Mouse (Mus musculus) lung, postnatal 36 days (tissue): Measurements from ENCODE around the gene BC030867.
A peak's percentile ranks its signal among the peaks of the same experiment; 100 is the strongest.

ENCODE experiments used
- DNase-seq: peaks from one replicate; pipeline ENCODE4 v3.0.0; 2022; ENCODE audit warnings: mixed read lengths

BC030867 gene

DNA sequence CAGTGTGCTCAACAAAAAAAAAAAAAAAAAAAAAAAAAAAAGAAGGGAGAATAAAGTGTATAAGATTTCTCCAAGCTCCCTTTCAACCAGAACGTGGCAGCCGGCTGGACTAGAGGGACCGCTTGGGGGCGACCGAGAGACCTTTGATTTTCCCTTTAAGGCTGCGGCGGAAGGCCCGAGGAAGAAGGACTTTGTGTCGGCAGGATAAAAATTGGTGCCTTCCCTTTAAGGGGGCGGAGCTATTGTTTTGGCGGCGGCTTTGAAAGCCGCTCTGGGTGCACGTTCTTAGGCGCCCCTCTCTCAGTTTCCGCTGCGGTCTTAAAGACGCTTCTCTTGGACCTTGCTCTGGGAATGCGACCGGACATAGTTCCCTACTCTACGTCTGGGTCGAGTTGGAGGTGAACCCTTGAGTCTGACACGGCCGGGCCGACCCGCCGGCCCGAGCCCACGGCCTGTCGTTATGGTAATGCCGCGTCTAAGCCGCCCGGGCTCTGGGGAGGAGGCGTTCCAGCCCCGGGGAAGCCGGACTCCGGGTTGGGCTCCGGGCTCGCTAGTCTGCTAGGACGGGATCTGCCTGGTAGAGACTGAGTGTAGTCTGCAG, at the start of gene BC030867:
BC030867 (plus strand) TSS at position 253 of the 601 bp plus-strand sequence.
- DNase-seq, result peak; percentile 97

DNA sequence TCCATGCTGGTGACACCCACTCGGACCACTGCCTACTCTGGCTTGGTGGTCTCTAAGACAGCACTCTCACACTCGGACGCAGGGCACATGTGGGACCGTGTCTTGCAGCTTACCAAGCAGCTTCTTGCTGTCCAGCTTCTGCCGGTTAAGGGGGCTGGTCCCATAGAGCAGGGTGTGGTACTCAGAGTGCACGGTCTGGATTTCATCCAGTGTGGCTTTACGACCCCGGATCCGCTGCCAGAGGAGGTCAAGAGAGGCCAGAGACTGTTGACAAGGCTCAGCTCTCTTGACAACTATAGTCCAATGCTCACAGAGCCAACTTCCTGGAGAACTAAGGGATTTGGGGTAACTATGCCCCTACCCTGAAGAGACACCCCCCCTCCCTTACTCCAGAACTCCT, 48.8 kb upstream of the BC030867 start:
- no peak for DNase-seq

DNA sequence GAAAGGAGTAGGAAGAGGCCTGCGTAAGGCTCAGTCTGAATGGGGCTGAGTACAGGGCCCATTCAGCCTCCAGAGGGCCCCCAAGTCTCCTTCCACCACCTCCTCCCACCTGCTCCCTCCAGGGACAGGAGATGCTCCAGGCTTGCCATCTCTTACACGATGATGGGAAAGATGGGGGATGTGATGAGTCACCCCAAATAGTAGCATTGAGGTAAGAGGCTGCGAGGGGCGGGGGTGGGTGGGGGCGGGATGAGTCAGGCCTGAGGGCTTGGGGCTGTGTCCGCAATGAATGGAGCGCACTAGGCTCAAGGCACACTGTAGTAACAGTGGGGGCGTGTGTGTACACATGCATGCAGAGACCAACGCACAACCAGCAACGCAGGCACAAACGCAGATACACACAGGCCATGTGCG, 47.3 kb upstream of the BC030867 start:
- no peak for DNase-seq

DNA sequence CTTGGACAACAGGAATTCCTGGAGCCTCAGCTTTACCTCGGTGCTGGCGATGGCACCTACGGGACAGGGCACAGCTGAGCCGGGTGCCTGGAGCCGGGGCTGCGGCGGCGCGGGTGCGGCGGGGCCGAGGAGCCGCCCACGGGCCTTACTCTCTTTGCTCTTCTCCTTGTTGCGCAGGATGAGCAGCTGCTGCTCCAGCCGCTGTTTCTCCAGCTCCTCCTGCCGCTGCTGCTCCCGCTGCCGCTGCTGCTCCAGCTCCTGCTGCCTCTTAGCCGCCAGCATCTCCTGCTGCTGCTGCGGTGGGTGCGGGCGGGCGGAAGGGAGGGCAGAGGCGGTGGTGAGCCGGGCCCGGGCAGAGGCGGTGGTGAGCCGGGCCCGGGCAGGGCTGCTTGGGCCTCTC, 42.2 kb upstream of the BC030867 start:
- no peak for DNase-seq

DNA sequence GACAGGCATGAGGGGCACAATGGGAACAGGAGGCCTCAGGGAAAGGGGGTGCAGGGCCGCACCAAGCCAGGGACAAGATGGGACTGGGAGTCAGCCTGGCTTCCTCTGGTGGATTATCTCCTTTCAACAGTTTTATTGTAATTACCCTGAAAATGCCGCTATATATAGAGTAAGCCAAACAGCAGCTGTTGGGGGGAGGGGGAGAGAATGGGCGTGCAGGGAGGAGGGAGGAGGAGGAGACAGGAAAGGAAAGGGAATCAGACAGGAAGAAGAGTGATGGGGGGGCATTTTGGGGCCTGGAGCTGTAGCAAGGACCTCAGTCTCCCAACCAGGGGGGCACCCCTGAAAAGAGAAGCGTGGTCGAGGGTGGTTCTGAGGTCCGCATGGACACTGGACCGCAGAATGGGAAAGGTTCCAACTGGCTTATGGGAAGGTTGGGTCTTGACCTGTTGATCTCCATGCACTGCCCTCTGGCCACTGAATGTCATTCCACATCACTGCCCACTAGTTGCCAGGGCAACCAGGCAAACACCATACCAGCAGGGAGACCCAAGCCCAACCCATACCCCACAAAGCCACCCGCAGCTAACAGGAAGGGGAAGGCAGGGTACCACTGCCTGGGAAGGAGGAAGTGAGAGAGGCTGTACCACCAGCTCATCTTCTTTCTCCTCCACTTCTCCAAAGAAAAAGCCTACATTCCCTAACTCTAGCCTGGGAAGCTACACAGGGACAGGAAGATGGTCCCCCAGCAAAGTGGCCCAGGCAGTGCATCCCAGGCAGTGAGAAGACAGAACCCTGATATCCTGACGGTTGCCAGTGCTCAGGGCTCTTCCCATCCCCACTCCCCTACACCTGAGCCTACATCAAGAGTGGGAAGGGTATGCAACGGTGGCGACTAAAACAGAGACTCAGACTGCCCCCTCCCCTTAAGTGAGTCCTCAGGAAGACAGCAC, 40.6 kb upstream of the BC030867 start:
- DNase-seq, result peak; percentile 39

DNA sequence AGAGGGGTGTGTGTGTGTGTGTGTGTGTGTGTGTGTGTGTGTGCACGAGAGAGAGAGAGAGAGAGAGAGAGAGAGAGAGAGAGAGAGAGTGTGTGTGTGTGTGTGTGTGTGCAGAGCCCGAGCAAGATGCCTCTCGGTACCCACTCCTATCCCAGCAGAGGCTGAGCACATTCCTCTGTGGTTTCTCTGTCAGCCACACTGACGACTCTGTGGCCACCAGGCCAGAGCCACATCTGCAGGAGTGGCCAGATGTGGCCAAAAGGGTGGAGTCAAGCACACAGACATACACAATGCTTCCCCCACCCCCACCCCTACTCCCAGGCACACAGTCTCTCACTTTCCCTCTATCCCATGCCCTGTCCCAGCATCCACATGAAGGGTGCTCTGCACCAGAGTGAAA, 39.8 kb upstream of the BC030867 start:
- no peak for DNase-seq

DNA sequence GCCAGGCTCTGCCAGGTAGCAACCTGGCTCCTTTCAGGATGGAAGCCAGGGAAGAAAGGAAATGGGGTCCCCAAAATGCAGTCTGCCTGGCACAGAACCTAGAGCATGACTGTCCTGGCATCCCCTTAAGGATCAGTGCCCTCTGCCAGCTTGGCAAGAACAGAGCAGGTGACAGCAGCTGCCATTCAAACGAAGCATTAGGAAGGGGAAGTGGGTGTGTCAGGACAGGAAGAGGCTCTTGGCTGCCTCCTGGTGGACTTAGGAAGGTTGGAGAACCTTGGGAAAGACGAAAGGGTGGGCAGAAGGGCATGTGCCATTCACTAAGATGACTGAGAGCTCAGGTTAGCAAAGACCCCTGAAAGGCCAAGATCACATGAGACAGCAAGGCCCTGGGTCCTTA, 38.9 kb upstream of the BC030867 start:
- DNase-seq, result peak; percentile 71

DNA sequence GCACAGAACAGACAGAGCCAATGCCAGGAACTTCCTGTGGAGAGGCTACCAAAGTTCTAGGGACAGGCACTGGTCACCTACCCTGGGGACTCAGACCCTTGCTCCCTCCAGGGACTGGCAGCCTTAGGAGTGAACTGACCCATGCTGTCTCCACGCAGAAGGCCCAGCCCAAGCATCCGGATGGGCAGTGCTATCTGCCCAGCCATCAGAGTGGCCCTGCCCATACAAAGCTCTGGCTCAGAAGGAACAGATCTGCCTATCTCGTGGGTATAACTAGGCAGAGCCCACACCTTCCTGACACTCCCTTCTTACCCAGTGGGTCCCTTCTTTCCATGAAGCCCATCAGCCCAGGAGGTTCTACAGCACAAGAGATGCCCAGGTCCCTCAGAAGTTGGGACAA, 38.5 kb upstream of the BC030867 start:
- peak; percentile 58 for DNase-seq

DNA sequence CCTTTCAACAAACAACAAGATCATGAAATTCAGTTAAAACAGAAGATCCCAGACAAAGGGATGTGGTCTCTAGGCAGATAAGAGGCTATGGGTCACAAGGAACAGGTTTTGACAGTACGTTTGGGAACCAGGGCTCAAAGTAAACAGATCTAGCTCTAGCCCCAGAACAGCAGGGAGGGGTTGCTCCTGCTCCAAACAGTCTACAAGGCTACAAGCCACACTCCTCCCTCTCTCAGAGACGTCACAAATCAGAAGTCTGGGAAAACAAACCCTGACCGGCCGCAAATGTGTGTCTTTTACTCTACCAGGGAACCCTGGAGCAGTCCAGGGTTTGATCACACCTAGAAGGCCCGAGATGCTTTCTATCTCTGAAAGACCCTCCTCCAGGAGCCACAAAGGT, 37.7 kb upstream of the BC030867 start:
- DNase-seq, result peak; percentile 54

DNA sequence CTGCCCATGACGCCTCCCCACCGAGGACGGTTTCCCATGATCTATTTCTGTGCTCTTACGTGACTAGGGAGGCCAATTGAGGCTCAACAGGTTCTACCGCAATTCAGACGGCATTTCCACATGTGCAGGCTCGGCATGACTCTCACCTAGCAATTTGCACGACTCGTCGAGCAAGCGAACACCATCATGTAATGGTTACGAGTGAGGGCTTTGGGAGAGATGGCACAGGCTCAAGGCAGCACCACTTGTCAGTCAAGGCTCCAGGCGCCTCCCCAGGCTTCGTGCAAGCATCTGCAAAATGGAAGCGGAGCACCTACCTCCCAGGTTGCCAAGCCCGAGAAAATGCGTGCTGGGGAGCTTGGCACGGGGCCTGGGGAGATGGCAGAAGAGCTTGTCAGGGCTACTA, 36.7 kb upstream of the BC030867 start:
- DNase-seq, result no peak

DNA sequence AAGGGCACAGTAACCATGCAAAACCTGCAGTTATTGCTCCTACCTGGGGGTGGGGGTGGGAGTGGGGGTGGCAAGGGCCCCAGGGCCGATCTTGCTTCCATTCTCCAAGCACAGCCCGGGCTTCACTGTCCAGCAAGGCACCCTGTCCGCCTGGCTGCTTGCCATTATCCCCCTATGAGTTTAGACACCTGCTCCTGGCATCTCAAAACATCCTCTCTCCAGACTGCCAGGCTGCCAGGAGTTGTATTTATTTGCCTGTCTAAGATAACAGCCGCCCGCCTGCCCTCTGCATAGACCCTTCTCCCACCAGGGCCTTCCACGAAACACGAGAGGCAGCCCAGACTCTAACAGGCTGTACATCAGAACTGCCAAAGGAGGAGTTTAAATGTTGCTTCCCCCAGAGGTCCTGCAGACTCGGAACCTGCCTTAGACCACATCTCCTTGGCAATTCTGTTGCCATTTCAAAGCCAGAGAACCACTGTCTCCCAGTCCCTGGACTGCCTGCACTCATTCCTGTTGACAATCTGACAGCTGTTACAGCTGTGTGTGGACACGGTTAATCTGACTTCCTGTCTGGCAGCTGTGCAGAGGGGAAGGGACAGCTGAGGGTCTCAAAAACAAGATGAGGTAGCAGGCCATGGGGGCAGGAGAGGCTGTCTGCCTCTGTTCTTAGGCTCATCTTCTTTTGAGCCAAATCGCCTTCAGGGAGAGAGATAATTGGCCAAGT, 34.1 kb upstream of the BC030867 start:
- no peak for DNase-seq

DNA sequence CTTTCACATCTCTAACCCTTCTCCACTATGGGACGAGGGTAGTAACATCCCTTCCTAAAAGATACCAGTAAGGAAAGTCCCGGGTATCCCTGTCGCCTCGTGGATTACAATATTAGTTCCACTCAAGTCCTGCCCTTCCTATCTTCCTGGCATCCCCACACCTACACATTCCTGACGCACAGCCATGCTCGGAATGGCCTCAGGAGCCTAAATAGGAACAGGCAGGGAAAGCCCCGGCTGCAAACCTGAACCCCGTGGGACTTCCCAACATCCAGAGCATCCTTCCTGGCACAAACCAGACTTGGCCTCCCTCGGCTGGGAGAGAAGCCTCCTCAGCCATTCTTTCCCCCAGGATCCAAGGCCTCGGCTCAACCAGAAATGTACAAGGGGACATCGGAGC, 33.2 kb upstream of the BC030867 start:
- no peak for DNase-seq

DNA sequence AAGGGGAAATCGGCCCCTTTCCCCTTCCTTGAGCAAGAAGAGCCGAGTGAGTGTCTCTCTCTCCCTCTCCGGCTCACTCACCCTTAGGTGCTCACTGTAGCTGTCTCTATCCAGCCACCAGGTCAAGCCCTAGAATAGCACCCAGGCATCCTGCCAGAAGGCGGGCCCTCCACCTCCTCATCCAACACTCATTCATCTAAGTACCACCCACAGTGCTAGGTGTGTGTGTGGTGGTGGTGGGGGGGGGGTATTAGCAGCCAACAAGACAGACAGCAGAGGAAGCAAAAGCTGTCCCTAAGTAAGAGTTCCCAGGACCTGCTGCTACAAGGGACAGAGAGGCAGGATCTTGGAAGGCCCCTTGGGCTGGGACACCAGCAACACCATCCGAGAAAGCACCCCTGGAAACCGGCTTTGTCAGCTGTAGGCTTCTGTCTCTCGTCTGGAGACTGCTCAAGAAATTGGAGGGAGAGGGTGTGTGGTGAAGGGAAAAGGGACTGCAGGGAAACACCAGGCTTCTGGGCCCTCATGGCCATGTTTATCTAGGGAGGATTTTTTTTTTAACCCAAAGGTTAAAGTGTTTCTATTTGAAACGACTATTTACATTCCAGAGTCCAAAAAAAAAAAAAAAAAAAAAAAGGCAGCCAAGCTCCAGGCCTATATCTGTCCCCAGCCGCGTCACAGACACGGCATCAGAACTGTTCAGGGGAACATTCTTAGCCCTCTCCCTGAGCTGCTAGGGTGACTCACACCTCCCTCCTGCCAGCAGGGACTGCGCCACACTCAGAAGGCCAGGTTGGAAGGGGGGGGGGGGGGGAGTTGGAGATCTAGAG, 32.4 kb upstream of the BC030867 start:
- peak; percentile 90 for DNase-seq

DNA sequence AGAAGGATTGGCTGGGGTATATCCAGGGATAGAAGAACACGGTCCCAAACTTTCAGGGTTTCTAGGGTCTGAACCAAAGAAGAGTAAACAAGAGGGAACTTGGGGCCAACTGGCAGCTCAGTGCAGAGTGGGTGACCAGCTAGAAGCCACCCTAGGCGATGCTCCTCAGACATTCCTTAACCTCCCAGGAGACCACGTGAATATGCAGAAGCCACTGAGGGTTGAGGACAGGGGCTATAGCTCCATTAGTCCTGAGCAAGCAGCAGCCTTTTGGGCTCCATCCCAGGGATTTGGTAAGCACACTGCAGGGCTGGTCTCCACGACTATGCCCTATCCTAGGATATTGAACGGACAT, 31.8 kb upstream of the BC030867 start:
- peak; percentile 31 for DNase-seq

DNA sequence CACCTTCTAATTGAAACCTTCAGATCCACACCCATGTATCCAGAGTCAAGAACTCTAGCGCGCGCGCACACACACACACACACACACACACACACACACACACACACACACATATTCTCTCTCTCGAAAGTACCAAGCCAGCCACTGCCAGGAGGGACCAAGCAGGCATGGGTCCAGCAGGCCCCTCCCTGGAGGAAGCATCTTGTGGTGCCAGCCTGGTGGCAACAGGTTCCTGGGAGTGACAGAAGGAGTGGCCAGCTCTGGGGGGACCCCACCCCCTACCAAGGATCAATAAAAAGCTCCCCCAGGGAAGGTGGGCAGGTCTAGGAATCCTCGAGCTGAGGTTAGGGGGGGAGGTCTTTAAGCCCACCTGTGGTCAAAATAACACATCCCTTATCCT, 31.3 kb upstream of the BC030867 start:
- DNase-seq, result peak; percentile 67

DNA sequence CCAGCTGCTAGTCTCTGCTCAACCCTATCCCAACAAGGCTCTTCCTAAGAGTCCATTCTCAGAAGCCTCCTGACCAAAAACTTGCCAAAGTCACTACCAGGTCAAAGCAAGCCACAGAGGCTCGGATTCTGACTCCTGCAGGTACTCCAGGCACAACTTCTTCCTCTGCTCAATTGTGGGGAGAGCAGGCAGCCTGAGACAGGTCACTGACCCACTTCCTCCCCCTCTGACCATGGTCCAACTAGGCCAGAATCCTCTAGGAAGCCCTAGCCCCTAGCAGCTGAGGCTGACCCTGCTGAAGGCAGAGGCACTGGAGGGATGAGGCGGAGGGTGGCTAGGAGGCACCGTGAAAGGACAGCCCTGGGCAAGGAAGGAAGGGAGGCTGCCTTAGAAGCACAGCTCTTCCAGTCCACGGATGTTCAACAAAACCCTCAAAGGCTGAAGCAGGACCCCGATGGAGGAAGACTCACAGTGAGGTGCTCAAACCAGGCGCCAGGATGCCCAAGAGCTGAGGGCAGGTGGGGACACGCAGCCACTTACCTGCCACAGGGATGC, 30.7 kb upstream of the BC030867 start:
- DNase-seq, result no peak

DNA sequence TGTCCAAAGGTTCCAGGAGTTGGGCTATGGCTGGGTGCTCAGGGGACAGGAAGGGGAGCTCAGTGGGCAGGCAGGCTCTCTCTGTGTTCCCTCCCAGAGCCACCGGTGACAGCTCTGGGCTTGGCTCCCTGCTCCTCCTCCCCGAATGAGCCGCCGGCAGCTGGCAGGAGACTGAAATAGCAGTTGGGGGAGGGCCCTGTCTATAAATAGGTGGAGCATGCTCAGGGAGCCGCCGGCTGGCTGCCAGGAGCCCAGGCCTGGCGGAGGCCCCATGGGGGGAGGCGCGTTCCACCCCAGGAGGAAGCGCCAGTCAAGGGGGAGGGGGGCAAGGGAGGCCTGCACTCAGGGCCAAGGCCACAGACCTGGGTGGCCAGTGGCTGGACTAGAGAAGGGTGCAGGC, 29.9 kb upstream of the BC030867 start:
- DNase-seq, result peak; percentile 98

DNA sequence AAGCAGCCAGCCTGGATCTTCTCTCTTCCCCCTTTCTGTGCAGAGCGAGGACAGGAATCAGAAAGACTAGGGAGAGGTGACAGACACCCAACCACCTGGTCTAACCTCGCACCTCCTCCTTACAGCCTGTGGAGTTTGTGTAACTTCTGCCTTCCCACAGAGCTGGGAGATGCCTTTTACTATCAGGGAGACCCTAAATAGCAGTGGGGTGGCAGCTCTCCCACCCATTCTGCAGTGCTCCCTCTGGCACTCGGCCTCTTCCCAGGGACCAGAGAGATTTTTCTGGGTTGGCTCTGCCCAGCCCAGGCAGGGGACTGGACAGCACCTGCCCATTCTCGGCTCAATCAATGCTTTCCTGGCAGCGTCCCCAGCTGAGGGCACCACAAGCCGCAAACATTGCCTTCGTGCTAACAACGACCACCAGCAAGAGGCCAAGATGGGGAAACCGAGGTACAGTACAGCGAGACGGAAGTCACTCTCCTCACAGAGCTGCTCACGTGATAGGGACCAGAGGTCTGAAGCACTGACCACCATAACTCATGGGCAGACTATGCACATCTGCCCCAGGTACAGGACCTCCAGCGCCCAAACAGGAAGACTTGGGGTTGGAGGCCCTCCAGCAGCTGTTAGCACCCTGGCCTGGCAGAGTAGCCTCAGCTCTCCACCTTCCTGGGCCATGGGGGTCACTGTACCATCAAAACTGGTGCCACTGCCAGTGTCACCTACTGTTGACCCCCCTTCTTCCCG, 29.3 kb upstream of the BC030867 start:
- DNase-seq, result no peak

DNA sequence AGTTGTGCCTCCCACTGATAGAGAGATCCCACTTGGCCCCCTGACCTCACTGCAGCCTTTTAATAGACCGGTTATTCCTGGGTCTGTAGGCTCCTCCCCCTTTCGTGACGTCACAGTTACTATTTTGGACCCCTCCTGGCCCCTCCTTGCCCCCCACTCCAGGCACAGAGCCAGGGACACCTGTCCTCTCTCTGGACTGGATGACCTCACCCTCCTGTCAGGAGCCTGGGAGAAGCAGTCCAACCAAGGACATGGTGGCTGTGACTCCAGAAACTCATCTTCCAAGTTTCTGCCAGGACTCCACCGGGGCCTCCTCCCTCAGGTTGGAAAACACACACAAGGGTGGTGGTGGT, 28.7 kb upstream of the BC030867 start:
- DNase-seq, result no peak

DNA sequence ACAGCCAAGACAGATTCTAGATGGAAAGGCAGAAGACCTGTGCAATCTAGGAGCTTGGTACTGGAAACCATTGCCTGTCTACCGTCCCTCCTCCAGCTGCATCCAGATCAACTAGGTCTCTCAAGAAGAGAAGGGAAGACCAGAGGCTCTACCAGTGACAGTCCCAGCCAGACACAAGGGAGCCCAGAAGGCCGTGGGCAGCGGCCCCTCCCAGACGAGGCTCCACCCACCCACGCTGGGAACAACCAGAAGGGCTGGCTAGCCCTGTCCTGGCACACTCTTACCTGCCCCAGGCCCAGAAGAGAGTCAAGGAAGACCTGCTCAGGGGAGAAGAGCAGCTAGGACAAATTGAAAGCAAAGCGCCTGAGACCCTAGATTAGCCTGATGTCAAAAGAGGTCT, 28.2 kb upstream of the BC030867 start:
- DNase-seq, result peak; percentile 55

DNA sequence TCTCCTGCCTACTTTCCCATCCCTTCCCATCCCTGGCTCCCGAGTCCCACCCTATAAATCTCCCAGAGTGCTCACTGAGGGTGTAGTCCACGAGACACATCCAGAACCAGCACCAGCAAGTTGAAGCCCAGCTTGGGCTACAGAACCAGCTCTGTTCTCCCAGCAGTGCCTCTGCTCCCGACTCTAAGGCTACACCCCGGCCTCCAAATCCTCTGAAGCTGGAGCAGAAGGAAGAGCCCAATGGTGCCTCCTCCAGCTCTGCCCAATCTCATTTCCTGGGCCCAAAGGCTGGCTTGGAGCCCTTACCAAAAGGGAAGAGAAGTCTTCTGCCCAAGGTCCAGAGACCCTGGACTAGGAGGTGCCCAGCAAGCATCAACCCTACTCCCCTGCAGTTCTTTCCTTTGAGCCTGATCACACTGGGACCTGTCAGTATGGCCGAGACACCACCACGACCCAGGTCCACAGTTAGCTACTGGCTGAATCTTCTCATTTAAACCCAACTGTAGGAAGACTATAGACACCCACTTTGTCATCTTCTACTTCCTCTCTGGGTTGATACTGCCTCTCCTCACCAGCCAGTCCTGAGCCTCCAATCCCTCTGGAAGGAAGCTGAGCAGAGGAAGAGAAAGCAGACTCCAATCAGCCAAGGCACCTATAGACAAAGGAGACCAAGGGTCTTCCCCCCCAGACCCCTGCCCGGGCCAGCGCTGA, 27.3 kb upstream of the BC030867 start:
- DNase-seq, result no peak
